Mouse (Mus musculus) ES-CJ7 (cell line): ENCODE results near the gene Nenf.

Experiments used
- DNase-seq: peaks from one replicate; pipeline ENCODE4 v3.0.0; 2011; ENCODE audit warnings: low read depth, low spot score

Nenf gene

DNA sequence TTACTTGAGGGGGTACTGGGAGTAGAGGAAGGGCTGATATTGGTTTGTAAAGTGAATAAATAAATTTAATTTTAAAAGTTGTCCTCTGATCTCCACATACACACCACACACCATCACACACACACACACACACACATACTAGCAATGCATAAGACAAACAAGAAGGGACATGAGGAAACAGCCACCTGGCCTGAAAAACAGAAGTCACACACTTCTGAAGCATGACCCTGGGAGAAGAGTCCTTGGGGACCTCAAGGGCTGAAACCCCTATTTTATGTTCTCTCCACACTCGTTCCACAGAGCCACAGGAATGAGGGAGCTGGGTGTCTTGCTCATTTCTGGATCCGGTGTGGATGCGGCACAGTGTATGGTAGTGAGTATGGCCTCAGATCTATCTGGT, 5.4 kb upstream of the Nenf start:
- no peak for DNase-seq

- DNase-seq: no peak
Measured at GRCm38 (mm10) chr1:191318686-191319085, 692 bp upstream of the Nenf start.

DNA sequence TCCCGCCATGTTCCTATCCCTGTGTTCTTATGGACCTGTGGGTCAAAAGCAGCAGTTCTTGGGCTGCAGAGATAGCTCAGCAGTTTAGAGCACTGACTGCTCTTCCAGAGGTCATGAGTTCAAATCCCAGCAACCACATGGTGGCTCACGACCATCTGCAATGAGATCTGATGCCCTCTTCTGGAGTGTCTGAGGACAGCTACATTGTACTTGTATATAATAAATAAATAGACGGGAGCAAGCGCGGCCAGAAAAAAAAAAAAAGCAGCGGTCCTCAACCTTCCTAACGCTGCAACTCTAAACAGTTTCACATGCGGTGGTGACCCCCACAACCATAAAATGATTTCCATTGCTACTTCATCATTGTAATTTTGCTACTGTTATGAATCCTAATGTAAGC, 1.2 kb downstream of the Nenf start:
- no peak for DNase-seq

DNA sequence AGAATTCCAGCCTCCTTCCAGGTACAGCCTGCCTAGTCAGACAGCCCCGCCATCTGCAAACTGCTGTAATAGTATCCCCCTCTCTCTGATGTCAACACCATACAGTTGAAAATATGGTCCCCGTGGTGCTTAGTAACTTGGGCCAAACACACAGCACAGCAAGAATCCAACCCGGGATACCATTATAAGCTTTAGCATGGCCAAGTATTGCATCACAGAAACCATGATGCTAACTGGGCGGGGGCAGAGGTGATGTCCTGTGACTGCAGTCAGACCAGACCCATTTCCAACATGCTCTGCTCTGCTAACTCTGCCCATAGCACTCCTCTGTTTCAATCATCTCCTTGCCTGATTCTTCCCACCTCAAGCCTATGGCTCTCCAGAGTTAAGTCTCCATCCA, 4.1 kb downstream of the Nenf start:
- DNase-seq: no peak

DNA sequence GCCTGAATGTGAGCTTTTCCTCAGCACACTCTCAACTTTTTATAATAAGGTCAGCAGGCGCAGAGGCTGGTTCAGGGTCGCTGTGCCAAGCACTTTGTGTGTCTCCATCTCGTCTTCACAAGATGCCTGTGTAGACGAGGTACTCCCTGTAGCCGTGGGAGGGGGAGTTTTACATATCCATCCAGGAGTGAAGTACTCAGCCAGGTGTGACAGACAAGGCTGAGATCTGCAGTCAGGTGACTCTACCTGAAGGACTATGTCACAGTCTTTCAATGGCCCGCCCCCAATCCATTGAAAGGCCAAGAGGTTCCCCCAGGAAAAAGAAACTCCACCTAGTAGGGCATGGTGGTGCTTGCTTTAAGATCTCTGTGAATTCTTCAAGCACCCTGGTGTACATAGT, 4.8 kb downstream of the Nenf start:
- DNase-seq: peak; percentile 28

DNA sequence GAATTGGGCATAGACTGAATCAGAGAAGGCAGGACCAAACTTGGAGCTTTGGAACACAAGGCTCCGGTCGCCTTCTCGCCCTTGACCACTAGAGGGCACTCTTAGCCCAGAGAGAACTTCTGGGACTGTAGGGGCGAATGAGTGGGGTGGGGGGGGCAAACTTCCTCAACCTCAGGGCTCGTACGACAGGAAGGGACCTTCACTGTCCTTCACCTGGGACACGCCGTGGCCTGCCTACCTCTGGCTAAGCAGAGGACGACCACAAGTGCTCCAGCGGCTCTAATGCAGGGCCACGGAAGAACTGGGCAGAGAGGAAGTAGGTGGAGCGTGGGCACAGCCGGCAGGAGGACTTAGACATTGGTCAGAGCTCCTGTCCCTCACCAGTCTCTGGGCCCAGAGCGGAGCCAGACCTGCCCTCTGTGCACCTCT, 5.5 kb downstream of the Nenf start:
- DNase-seq: peak; percentile 88

GRCm38 (mm10) chr1:191311296-191311898, 6.6 kb downstream of the Nenf start:
- no peak for DNase-seq

GRCm38 (mm10) chr1:191307766-191308455, 10.1 kb downstream of the Nenf start:
- DNase-seq: peak; percentile 79

GRCm38 (mm10) chr1:191306316-191306715, 11.7 kb downstream of the Nenf start:
- DNase-seq: peak; percentile 49

- DNase-seq: peak; percentile 33
Measured at GRCm38 (mm10) chr1:191305610-191306009, 12.4 kb downstream of the Nenf start.

DNA sequence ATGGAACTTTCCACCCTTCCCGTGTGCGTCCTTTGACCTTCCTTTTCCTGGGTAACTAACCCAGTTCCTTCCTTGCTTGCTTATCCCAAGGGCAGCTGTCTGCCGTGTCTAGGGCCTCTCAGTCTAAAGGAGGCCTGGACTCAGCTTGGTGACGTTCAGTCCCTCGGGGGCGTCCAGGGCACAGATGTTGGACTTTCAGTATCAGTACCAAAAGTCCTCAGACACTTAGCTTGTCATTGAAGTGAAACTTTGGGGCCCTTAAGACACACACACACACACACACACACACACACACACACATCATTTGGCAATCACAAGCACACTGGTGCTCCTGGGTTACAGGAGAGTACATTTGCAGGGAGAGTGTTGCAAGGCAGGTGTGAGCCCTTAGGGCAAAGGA, 13.8 kb downstream of the Nenf start:
- no peak for DNase-seq

GRCm38 (mm10) chr1:191303736-191304135, 14.3 kb downstream of the Nenf start:
- DNase-seq: no peak

DNA sequence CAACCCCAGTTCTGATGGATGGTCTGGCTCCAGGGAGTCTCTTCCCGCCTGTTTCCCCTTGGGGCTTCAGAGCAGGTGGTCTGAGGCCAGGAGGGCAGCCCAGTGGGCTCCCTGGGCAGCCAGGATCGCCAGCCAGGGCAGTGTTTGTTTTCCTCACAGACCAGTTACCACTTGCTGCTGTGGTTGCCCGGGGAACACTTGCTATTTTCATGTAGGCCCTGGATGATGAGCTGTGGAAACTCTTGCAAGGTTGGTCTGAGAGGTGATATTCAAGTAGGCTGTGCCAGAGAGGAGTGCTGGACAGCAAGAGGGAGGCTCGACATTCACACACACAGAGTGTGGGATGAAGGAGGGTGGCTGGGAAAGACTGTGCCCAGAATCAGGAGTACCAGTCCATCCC, 16.1 kb downstream of the Nenf start:
- DNase-seq: no peak

GRCm38 (mm10) chr1:191299215-191299942, 18.6 kb downstream of the Nenf start:
- peak; percentile 69 for DNase-seq

DNA sequence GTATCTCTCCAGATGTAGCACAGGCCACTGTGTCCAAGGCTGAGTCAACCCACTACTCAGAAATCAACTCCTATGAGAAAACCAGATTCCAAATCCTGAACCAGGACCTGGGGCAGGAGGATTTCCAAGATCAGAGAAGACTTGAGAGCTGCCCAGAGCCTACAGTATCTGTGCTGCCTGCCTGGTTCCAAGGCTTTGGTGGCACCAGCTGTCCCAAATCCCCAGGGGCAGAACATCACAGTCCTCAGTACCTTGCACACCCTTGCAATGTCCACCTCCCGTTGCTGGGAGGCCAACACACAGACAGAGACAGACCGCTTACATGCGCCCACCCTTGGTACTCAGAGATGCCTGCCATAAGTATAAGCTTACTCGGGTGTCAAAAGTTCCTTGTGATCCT, 19.7 kb downstream of the Nenf start:
- DNase-seq: no peak

GRCm38 (mm10) chr1:191296445-191296844, 21.5 kb downstream of the Nenf start:
- no peak for DNase-seq

GRCm38 (mm10) chr1:191295784-191296183, 22.2 kb downstream of the Nenf start:
- DNase-seq: no peak

GRCm38 (mm10) chr1:191293996-191294795, 23.8 kb downstream of the Nenf start:
- no peak for DNase-seq

- DNase-seq: no peak
Measured at GRCm38 (mm10) chr1:191293051-191293450, 24.9 kb downstream of the Nenf start.

- DNase-seq: no peak
Measured at GRCm38 (mm10) chr1:191292348-191292747, 25.6 kb downstream of the Nenf start.

DNA sequence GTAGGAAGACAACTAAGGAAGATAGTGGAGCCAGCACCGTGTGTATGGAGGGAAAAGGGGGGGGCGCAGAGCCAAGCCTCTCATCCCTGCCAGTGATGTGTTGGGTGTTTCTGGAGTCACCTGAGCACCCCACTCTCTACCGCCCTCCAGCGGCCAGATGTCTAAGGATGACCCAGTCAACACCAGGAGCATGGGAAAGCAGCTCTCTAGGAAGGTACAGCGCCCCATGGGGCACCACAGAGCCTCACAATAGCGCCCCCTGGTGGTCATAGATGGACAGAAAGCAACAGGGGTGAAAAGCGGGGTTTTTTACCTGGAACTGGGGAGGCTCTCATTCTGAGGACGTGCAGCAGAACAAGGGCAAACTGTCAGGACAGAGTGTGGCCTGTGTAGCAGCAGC, 29.2 kb downstream of the Nenf start:
- DNase-seq: peak; percentile 94

DNA sequence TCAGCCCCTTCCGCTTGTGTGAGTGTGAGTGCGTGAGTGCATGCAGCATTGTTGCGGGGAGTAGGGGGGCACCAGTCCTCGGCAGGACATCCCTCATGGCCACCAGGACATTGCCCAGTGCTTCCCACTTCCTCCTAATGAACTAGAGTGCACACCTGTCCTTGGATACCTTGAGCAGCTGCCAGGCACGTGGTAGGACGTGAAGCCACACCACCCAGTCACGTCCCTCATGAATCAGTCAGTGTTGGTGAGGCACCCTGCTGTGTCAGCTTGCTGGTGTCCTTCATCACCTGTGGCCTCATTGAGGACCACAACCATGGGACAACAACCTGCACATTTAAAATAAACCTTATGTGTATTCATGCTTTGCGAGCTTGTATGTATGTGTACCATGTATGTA, 33.5 kb downstream of the Nenf start:
- no peak for DNase-seq
